Mouse (Mus musculus): ENCODE results near the gene Pip4k2b. TPM values are rescaled to one million over a fixed set of nuclear protein-coding genes. Genes with fewer than 3 reads are reported as not detected.
"Not testable (repeated sequence)": the region's sequence is repeated elsewhere in the genome, so short reads cannot be mapped to it uniquely, and the experiment has no call there.

The Pip4k2b gene
- polyA plus RNA-seq, 1 experiment from 2014 or later = 3.2 TPM

DNA sequence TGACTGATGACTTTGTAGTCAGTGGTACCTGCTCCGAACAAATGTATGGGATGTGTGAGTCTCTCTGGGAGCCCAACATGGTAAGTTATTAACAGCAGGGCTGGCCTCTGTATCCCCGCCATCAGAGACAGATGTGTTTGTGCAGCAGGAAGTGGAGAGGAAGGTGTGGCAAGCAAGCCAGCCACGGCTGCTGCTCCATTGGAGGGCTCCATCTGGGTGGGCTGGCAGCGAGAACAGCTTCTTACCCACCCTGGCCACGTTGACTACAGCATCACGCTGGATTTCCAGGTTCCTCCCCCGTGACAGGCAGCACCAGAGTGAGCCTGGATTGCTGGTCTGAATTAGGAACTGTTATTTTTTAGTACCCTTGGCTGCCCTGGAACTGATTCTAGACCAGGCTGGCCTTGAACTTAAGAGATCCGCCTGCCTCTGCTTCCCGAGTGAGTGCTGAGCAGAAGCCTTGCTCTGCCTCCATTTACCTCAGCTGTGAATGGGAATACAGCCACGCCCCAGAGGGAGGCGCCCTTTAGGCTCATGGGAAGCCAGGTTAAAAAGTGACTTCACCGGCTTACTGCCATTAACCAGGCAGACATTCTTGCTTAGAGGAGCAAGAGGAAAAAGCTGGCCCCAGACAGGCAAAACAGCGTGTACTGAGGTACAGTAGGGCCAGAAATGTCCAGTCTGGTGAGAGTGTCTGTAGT is 33.2 kb downstream of the Pip4k2b start:
- no peak overlapping the region for H3K4me2 ChIP-seq (replicated peaks)
- H3K4me1 ChIP-seq = no peaks in the 10 kb centered on the region
- H3K9me3 ChIP-seq = no peaks in the 10 kb centered on the region
- no peak overlapping the region for H3K4me3 ChIP-seq
- H3K27ac ChIP-seq = no peak overlapping the region
- peaks cover 75% of the 10 kb centered on the region for H3K36me3 ChIP-seq
- H3K27me3 ChIP-seq (replicated peaks) = no peaks in the 10 kb centered on the region
- WGBS = 89% methylated on average over 13 of the region's 13 CpGs
- no peak for ATAC-seq (ENCODE audit: low FRiP score, low read depth)
- no peak overlapping the region for H3K9ac ChIP-seq

GRCm38 (mm10) chr11:97710067-97710466 is 34.4 kb downstream of the Pip4k2b start:
- peaks cover 78% of the 10 kb centered on the region for H3K36me3 ChIP-seq
- not testable (repeated sequence) for H3K27ac ChIP-seq; H3K9me3 ChIP-seq; H3K9ac ChIP-seq; H3K27me3 ChIP-seq (replicated peaks); H3K4me2 ChIP-seq (replicated peaks); ATAC-seq (ENCODE audit: low FRiP score, low read depth); H3K4me3 ChIP-seq; H3K4me1 ChIP-seq
- 79% methylated on average over 2 of the region's 2 CpGs for WGBS

- H3K4me1 ChIP-seq = peaks cover 29% of the 10 kb centered on the region
- ATAC-seq (ENCODE audit: low FRiP score, low read depth) = peak; percentile 74
- peak within 1 kb of the TSS; percentile 80 for H3K9ac ChIP-seq
- H3K4me3 ChIP-seq = peak within 1 kb of the TSS; percentile 83
- H3K27ac ChIP-seq = no peak within 1 kb of the TSS
- no peaks in the 10 kb centered on the region for H3K27me3 ChIP-seq (replicated peaks)
- H3K4me2 ChIP-seq (replicated peaks) = peak within 1 kb of the TSS; percentile 81
- peaks cover 25% of the 10 kb centered on the region for H3K36me3 ChIP-seq
- under 1% methylated on average over 35 of the region's 35 CpGs for WGBS
- no peaks in the 10 kb centered on the region for H3K9me3 ChIP-seq
Measured at GRCm38 (mm10) chr11:97703039-97703826, 41.3 kb downstream of the Pip4k2b start, which contains the start of gene Psmb3. Gene Psmb3 (plus strand): TSS chr11:97703399.

DNA sequence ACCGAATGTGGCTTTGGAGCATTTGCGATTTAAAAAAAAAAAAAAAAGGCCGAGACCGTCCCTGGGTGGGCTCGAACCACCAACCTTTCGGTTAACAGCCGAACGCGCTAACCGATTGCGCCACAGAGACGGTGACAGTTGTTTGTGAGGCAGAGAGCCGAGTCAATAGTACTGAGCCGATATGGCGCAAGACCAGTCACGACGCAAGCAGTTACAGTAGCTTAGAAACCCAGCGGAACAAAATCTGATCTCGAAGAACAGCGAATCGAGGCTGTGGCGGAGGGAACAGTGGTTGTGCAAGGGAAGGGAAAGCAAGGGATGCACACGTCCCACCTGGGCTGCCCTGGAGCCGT is 42.1 kb downstream of the Pip4k2b start:
- peaks cover 37% of the 10 kb centered on the region for H3K4me1 ChIP-seq
- H3K27me3 ChIP-seq (replicated peaks) = no peaks in the 10 kb centered on the region
- under 1% methylated on average over 24 of the region's 24 CpGs for WGBS
- 0 out of 2 replicates have a peak, but pooled peaks have one; percentile 3 for ATAC-seq (ENCODE audit: low FRiP score, low read depth)
- H3K27ac ChIP-seq = no peak overlapping the region
- H3K4me3 ChIP-seq = peak overlapping the region; percentile 83
- peak overlapping the region; percentile 53 for H3K9ac ChIP-seq
- no peaks in the 10 kb centered on the region for H3K9me3 ChIP-seq
- peak overlapping the region; percentile 81 for H3K4me2 ChIP-seq (replicated peaks)
- H3K36me3 ChIP-seq = peaks cover 19% of the 10 kb centered on the region

- peak overlapping the region; percentile 81 for H3K4me2 ChIP-seq (replicated peaks)
- H3K27me3 ChIP-seq (replicated peaks) = no peaks in the 10 kb centered on the region
- no peaks in the 10 kb centered on the region for H3K9me3 ChIP-seq
- H3K4me3 ChIP-seq = peak overlapping the region; percentile 88; the same call in 1 of the 2 replicates
- peaks cover 43% of the 10 kb centered on the region for H3K4me1 ChIP-seq
- peak overlapping the region; percentile 95; the same call in 1 of the 2 replicates for H3K9ac ChIP-seq
- peaks cover 13% of the 10 kb centered on the region for H3K36me3 ChIP-seq
- H3K27ac ChIP-seq = no peak overlapping the region
- no peak for ATAC-seq (ENCODE audit: low FRiP score, low read depth)
- WGBS = 52% methylated on average over 15 of the region's 15 CpGs
Measured at GRCm38 (mm10) chr11:97701581-97702392, 42.7 kb downstream of the Pip4k2b start.

- peak overlapping the region; percentile 95 for H3K9ac ChIP-seq
- no peak for ATAC-seq (ENCODE audit: low FRiP score, low read depth)
- peak overlapping the region; percentile 95 for H3K27ac ChIP-seq
- no peaks in the 10 kb centered on the region for H3K9me3 ChIP-seq
- H3K4me3 ChIP-seq = peak overlapping the region; percentile 88
- peaks cover 51% of the 10 kb centered on the region for H3K4me1 ChIP-seq
- H3K4me2 ChIP-seq (replicated peaks) = peak overlapping the region; percentile 81
- H3K36me3 ChIP-seq = peaks cover 5% of the 10 kb centered on the region
- H3K27me3 ChIP-seq (replicated peaks) = no peaks in the 10 kb centered on the region
- WGBS = 15% methylated on average over 30 of the region's 30 CpGs
Measured at GRCm38 (mm10) chr11:97700746-97701580, 43.5 kb downstream of the Pip4k2b start.

- WGBS = under 1% methylated on average over 85 of the region's 85 CpGs
- H3K9ac ChIP-seq = peak within 1 kb of the TSS; percentile 95
- peak within 1 kb of the TSS; percentile 81 for H3K4me2 ChIP-seq (replicated peaks)
- peaks cover 59% of the 10 kb centered on the region for H3K4me1 ChIP-seq
- no peaks in the 10 kb centered on the region for H3K9me3 ChIP-seq
- peak; percentile 21; the same call in 1 of the 2 replicates for ATAC-seq (ENCODE audit: low FRiP score, low read depth)
- H3K27ac ChIP-seq = peak within 1 kb of the TSS; percentile 95
- H3K36me3 ChIP-seq = no peaks in the 10 kb centered on the region
- peak within 1 kb of the TSS; percentile 88 for H3K4me3 ChIP-seq
- H3K27me3 ChIP-seq (replicated peaks) = no peaks in the 10 kb centered on the region
Measured at GRCm38 (mm10) chr11:97700003-97700745, 44.3 kb downstream of the Pip4k2b start, which contains the start of gene Pcgf2. Gene Pcgf2 (minus strand): TSS chr11:97700497.

GRCm38 (mm10) chr11:97699626-97700002 is 44.9 kb downstream of the Pip4k2b start:
- Histone ChIP-seq H3K9ac (peak overlapping the region; percentile 95), H3K4me2 (replicated peaks) (peak overlapping the region; percentile 81), H3K36me3 (no peaks in the 10 kb centered on the region), H3K4me1 (peaks cover 60% of the 10 kb centered on the region), H3K27ac (peak overlapping the region; percentile 95), H3K9me3 (no peaks in the 10 kb centered on the region), H3K4me3 (peak overlapping the region; percentile 88), H3K27me3 (replicated peaks) (no peaks in the 10 kb centered on the region)
- WGBS = 1% methylated on average over 6 of the region's 9 CpGs
- peak; percentile 27 for ATAC-seq (ENCODE audit: low FRiP score, low read depth)

DNA sequence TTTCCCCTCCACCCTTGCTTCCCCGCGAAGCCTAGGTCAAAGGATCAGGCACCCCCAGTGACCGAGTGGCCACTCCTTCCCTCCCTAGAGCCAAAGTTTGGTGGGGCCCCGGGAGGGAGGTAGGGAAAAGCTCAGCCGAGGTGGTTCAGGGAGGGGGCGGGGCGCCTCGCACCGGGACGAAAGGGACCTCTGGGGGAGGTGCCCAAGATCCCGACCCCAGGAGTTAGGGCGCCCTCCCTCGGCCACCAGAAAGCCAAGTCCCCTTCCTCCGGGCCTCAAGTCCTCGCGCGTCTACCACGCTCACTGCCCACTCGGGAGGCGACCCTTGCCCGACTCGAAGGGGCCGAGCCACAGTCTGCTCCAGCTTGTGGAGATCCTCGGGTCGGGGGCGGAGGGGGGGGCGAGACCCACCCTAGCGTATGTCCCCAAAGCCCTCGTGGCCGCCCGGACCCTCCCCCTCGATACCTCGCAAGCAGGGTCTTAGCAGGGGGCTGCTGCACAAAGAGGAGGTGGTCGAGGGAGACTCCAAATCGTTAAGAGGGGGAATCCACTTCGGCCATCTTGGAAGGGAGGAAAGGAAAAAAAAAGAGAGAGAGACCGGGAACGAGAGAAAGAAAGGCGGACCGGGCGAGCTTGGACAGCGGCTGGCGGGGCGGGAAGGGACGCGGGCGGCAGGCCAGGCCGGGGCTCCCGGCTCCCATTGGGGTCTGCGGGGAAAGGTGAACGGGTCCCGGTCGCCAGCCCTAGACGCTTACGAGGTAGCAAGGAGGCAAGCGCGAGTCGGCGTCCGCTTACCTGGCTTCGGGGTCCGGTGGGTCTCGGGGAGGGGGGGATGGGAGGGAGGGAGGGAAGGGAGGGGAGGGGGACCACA is 45.5 kb downstream of the Pip4k2b start:
- Histone ChIP-seq H3K27ac (peak overlapping the region; percentile 95), H3K36me3 (no peaks in the 10 kb centered on the region), H3K9me3 (no peaks in the 10 kb centered on the region), H3K27me3 (replicated peaks) (no peaks in the 10 kb centered on the region), H3K4me3 (peak overlapping the region; percentile 88), H3K4me1 (peaks cover 61% of the 10 kb centered on the region), H3K4me2 (replicated peaks) (peak overlapping the region; percentile 81), H3K9ac (peak overlapping the region; percentile 95)
- under 1% methylated on average over 63 of the region's 63 CpGs for WGBS
- peak; percentile 5; the same call in 1 of the 2 replicates for ATAC-seq (ENCODE audit: low FRiP score, low read depth)

DNA sequence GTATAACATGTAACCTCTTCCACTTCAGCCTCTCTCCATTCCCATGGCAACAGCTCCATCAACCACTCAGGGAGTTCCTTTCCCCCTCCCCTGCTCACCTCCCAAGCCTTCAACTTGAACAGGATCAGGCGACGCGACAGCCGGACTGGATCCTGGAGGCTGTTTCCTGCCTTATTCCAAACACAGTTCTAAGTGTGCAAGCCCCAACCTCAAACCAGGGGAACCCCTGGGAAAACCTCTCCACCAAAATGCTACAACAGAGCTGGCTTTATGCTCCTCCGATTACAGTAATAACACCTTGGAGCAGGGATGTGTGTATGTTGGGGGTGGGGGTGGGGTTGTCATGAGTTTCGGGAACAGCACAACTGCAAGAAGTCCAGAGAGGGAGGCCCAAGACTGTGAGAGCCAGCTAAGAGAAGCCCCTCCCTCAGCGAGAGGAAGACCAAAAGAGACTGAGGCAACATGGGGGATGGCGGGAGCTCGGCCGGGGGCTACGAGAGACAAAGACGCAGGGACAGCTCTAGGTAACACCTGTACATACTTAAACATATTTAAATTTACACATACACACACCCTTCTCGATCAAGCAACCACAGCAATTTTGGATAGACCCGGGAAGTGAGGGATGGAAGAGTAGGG is 46.5 kb downstream of the Pip4k2b start:
- Histone ChIP-seq H3K4me3 (peak overlapping the region; percentile 88), H3K36me3 (peaks cover 4% of the 10 kb centered on the region), H3K27me3 (replicated peaks) (no peaks in the 10 kb centered on the region), H3K9me3 (no peaks in the 10 kb centered on the region), H3K4me2 (replicated peaks) (peak overlapping the region; percentile 81), H3K4me1 (peaks cover 64% of the 10 kb centered on the region), H3K27ac (peak overlapping the region; percentile 95), H3K9ac (peak overlapping the region; percentile 95)
- 2% methylated on average over 14 of the region's 14 CpGs for WGBS
- ATAC-seq (ENCODE audit: low FRiP score, low read depth) = no peak

Data from neural tube, embryonic 12.5 days (tissue).